Mouse (Mus musculus): Measurements from ENCODE around the gene Wls.

The Wls gene

GRCm38 (mm10) chr3:159917328-159918090 is 78.0 kb downstream of the Wls start:
- DNase-seq (ENCODE audit: low read depth, low spot score) = no peak
